Mouse (Mus musculus): ENCODE results near the gene Cacna1e.

DNA sequence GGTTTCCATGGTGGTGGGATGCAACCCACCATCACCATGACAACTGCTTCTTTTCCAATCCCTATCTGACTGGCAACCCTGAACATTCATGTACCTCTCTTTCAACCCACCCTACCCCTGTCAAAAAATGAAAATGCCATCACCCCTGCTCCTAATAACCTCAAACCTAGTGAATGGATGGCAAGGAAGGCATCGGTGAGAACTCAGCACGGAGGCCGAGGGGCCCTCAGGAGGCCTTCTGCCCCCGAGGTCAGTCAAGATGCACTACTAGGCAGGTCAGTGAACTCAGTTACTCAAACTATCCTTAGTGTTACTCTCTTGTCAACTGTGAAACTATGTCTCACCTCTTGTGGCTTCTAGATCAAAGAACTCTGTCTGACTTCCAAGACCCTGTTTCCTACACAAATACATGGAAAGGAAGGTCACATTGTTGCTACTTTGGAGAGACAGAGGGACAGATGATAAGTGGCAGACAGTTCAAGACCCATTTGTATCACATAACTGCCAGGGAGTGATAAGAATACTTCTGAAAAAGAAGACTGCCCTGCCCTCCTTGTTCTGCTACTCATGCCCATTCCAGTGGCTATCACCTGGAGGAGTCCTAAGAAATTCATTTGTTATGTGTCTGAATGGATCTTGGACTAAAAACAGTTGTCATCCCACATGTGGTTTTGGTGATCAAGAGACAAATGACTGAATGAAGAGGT, 176.6 kb downstream of the Cacna1e start:
- TF ChIP-seq CTCF (conservative IDR thresholded peaks at IDR 0.05; ENCODE audit: low read length) = no peak
- no peak for TF ChIP-seq NANOG (IDR thresholded peaks at IDR 0.05; ENCODE audit: borderline replicate concordance, low read length)
- no peak for TF ChIP-seq POU5F1 (IDR thresholded peaks at IDR 0.05; ENCODE audit: borderline replicate concordance, low read length)
